Mouse (Mus musculus) kidney, adult 2 months (tissue): ENCODE measurements around the gene Adh6a. TPM values are rescaled to one million over a fixed set of nuclear protein-coding genes. Genes with fewer than 3 reads are reported as not detected.

Experiments used
- DNase-seq: peaks from one replicate; pipeline ENCODE4 v3.0.0; 2021
- H3K27ac ChIP-seq: fragments of 200-500 bp; 2 replicates; pipeline ENCODE4 v1.5.1; 2012; ENCODE audit warnings: low read depth, low read length, control low read depth, inconsistent platforms; ENCODE audit not compliant: insufficient read depth
- H3K27me3 ChIP-seq: fragments of 200-500 bp; replicated peaks from 2 replicates; pipeline ENCODE4 v1.6.1; 2012; ENCODE audit warnings: mild to moderate bottlenecking, moderate library complexity, low read length, inconsistent platforms; ENCODE audit not compliant: control insufficient read depth, insufficient read depth
- H3K36me3 ChIP-seq: fragments of 200-500 bp; 2 replicates; pipeline ENCODE4 v1.6.1; 2012; ENCODE audit warnings: mild to moderate bottlenecking, moderate library complexity, low read length, inconsistent platforms; ENCODE audit not compliant: control insufficient read depth, insufficient read depth
- H3K4me1 ChIP-seq: fragments of 200-500 bp; 2 replicates; pipeline ENCODE4 v1.6.1; 2011; ENCODE audit warnings: low read length; ENCODE audit not compliant: control insufficient read depth, insufficient read depth
- H3K4me3 ChIP-seq: fragments of 200-500 bp; 2 replicates; pipeline ENCODE4 v1.5.1; 2011; ENCODE audit warnings: mild to moderate bottlenecking, low read depth, low read length, control low read depth; ENCODE audit not compliant: insufficient read depth
- CTCF ChIP-seq: fragments of 200-500 bp; conservative IDR thresholded peaks from 2 replicates; pipeline ENCODE4 v1.5.1; 2011; ENCODE audit warnings: low read depth, mild to moderate bottlenecking, control low read depth, low read length, moderate library complexity, mixed read lengths; ENCODE audit not compliant: insufficient read depth, insufficient read length
- POLR2A ChIP-seq: fragments of 200-500 bp; IDR thresholded peaks from one replicate; pipeline ENCODE4 v1.6.1; 2011; ENCODE audit warnings: low read depth, low read length, control low read depth
- WGBS: fragments of 180-500 bp; shearing (Covaris S2); methylation state at CpG from one replicate; pipeline ENCODE4 v1.1.7; 2018; 5-methylcytosine and 5-hydroxymethylcytosine counted together
- polyA plus RNA-seq: library from polyadenylated mRNA; depleted of rRNA; stranded (reverse); fragments of >200 nt; gene quantifications from 2 replicates; pipeline ENCODE4 v1.2.3, GENCODE M21; 2012; rRNA removed

The Adh6a gene
- polyA plus RNA-seq, 1 experiment: 0.23 TPM

DNA sequence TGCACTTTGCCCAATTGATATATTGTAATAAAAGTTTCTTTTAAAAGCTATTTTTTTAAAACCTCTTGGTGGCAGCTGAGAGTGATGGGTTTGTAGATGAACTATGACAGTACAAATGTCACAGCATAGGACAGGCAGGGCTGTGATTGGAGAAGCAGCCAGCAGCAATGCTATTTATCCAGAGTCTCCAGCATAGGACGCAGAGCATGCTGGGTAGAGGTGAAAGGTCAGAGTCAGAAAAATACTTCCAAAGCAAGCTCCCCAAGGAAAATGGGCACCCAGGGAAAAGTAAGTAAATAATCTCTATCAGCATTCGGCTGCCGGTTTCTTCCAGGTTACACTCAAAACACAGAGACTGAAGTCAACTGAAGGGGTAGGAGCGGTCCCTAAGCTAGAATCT is 60.8 kb downstream of the Adh6a start:
- no peak for TF ChIP-seq POLR2A
- no peak for TF ChIP-seq CTCF
- no peak overlapping the region for H3K27ac ChIP-seq
- no peaks in the 10 kb centered on the region for H3K4me1 ChIP-seq
- peak; percentile 12 for DNase-seq
- H3K36me3 ChIP-seq: no peaks in the 10 kb centered on the region
- WGBS: 70% methylated on average over 4 of the region's 4 CpGs
- H3K4me3 ChIP-seq: no peak overlapping the region
- no peaks in the 10 kb centered on the region for H3K27me3 ChIP-seq

DNA sequence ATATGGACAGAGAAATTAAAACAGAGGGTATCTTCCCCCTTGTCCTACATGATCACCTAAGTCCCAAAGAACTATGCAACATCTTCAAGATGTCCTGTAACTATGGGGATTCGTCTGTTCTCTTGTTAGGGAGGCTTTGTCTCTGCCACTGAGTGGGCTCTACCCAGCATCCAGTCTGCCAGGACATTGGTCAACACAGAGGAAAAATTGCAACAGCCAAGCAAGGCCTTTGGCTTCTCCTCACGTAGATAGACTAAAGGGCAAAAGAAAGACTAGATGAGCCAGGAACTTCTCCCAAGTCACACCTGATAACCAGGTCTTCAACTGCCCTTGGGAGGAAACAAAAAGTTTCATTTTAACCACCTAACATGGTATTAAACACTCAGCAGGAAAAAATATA is 62.1 kb downstream of the Adh6a start:
- no peak for TF ChIP-seq CTCF
- TF ChIP-seq POLR2A: no peak
- 82% methylated on average over 2 of the region's 2 CpGs for WGBS
- Histone ChIP-seq H3K4me1 (no peaks in the 10 kb centered on the region), H3K36me3 (no peaks in the 10 kb centered on the region), H3K27me3 (no peaks in the 10 kb centered on the region), H3K4me3 (no peak overlapping the region), H3K27ac (no peak overlapping the region)
- DNase-seq: no peak

Other genes starting within 250 kb of the Adh6a start
- gene 1110002E22Rik, start 248.2 kb upstream of the Adh6a start, polyA plus RNA-seq: 0.01 and 0.42 TPM in 2 replicates
- 0.08 TPM in 1 of 2 replicates, not detected in the other for gene Gm5105, start 245.9 kb upstream of the Adh6a start, polyA plus RNA-seq
- 1.5 and 2.0 TPM in 2 replicates for gene Trmt10a, start 169.8 kb upstream of the Adh6a start, polyA plus RNA-seq
- gene Mttp, start 168.3 kb upstream of the Adh6a start, polyA plus RNA-seq: 6.0 and 6.9 TPM in 2 replicates
- gene 4930579F01Rik, start 119.5 kb upstream of the Adh6a start, polyA plus RNA-seq: 0.31 TPM in 1 of 2 replicates, not detected in the other
- gene Adh7, start 95.5 kb upstream of the Adh6a start, polyA plus RNA-seq: 0.25 and 0.29 TPM in 2 replicates
- 251 and 256 TPM in 2 replicates for gene Adh1, start 52.3 kb upstream of the Adh6a start, polyA plus RNA-seq
- 0.05 and 0.11 TPM in 2 replicates for gene Adh6b, start 28.5 kb downstream of the Adh6a start, polyA plus RNA-seq
- gene Adh4, start 102.2 kb downstream of the Adh6a start, polyA plus RNA-seq: 0.08 and 0.31 TPM in 2 replicates
- gene Adh5, start 129.8 kb downstream of the Adh6a start, polyA plus RNA-seq: 82.6 and 107 TPM in 2 replicates
- 19.9 and 22.6 TPM in 2 replicates for gene Metap1, start 176.2 kb downstream of the Adh6a start, polyA plus RNA-seq
- 17.5 and 33.6 TPM in 2 replicates for gene Eif4e, start 212.9 kb downstream of the Adh6a start, polyA plus RNA-seq